In genomic region chr1:72577481-72577922, GRCm38 (mm10) we compare ENCODE assay signal across 10 mouse cellular contexts. TPM values are rescaled to one million over a fixed set of nuclear protein-coding genes. Genes with fewer than 3 reads are reported as not detected.
DNase-seq lines count a peak whose midpoint lies in the region; ATAC-seq and TF ChIP-seq lines count a peak whose summit lies in the region.
"Had no signal": no experiment of that assay in that cellular context is flagged by ENCODE, and none has a peak within 500 bp of the region (broad histone marks: within the 10 kb centered on the region; RNA-seq: fewer than 3 reads in every experiment).

No protein-coding gene starts in this region.

- no peak for ATAC-seq in heart, embryonic 16.5 days (replicated peaks; ENCODE audit: extremely low read depth, insufficient read depth, low FRiP score)
- peak; percentile 36; the same call in 1 of the 2 replicates for ATAC-seq in hindbrain, embryonic 12.5 days (ENCODE audit: low FRiP score)
- ATAC-seq in midbrain, postnatal 0 days (ENCODE audit: low FRiP score): no peak; the same call in 1 of the 2 replicates

- H3K4me2 ChIP-seq in heart, embryonic 16.5 days (ENCODE audit: low read depth, low read length): peak overlapping the region; percentile 30
- peak overlapping the region; percentile 40 for H3K4me2 ChIP-seq in hindbrain, embryonic 12.5 days (replicated peaks)
- H3K4me2 ChIP-seq in midbrain, postnatal 0 days (ENCODE audit: low read depth, low read length, poor library complexity, severe bottlenecking): peak overlapping the region; percentile 36

- no peaks in the 10 kb centered on the region for H3K36me3 ChIP-seq in heart, embryonic 16.5 days (ENCODE audit: control insufficient read depth, insufficient read depth)
- H3K36me3 ChIP-seq in hindbrain, embryonic 12.5 days: no peaks in the 10 kb centered on the region
- H3K36me3 ChIP-seq in midbrain, postnatal 0 days (ENCODE audit: insufficient read depth, low read length): no peaks in the 10 kb centered on the region

- no peak overlapping the region for H3K9ac ChIP-seq in heart, embryonic 16.5 days (ENCODE audit: low read length)
- H3K9ac ChIP-seq in hindbrain, embryonic 12.5 days: no peak overlapping the region
- H3K9ac ChIP-seq in midbrain, postnatal 0 days (replicated peaks; ENCODE audit: low read length, poor library complexity, severe bottlenecking): 0 out of 2 replicates have a peak overlapping the region, but pooled peaks have one; percentile 42

- H3K4me1 ChIP-seq in heart, embryonic 16.5 days (ENCODE audit: control insufficient read depth, insufficient read depth, low read length): peaks cover 1% of the 10 kb centered on the region
- H3K4me1 ChIP-seq in hindbrain, embryonic 12.5 days: peaks cover 21% of the 10 kb centered on the region
- H3K4me1 ChIP-seq in midbrain, postnatal 0 days (ENCODE audit: insufficient read depth, low read length): peaks cover 11% of the 10 kb centered on the region; the same call in 1 of the 2 replicates

- H3K9me3 ChIP-seq in heart, embryonic 16.5 days (replicated peaks; ENCODE audit: control insufficient read depth, low read length): no peaks in the 10 kb centered on the region
- no peaks in the 10 kb centered on the region for H3K9me3 ChIP-seq in hindbrain, embryonic 12.5 days (replicated peaks)
- H3K9me3 ChIP-seq in midbrain, postnatal 0 days (ENCODE audit: low read length): no peaks in the 10 kb centered on the region

- no peak overlapping the region for H3K27ac ChIP-seq in heart, embryonic 16.5 days (ENCODE audit: low read length)
- H3K27ac ChIP-seq in hindbrain, embryonic 12.5 days: peak overlapping the region; percentile 26
- H3K27ac ChIP-seq in midbrain, postnatal 0 days (ENCODE audit: low read depth, low read length): no peak overlapping the region

- WGBS in heart, embryonic 16.5 days: 15% methylated on average over 12 of the region's 12 CpGs
- WGBS in hindbrain, embryonic 12.5 days: 3% methylated on average over 12 of the region's 12 CpGs
- WGBS in midbrain, postnatal 0 days: 4% methylated on average over 12 of the region's 12 CpGs

- TF ChIP-seq CTCF in midbrain, postnatal 0 days (IDR thresholded peaks at IDR 0.05): no peak

- DNase-seq in heart, postnatal 10 days: no peak
- peak; percentile 57 for DNase-seq in embryo, embryonic 10.5 days (ENCODE audit: low spot score)
- DNase-seq in midbrain, postnatal 0 days (ENCODE audit: low spot score): peak; percentile 27
- DNase-seq in ovary, postnatal 10 days (ENCODE audit: low spot score): no peak
- DNase-seq in lung, postnatal 10 days: no peak
- DNase-seq in gastrocnemius, postnatal 14 days: no peak
- DNase-seq: lung, postnatal 36 days had no signal

- H3K27me3 ChIP-seq in heart, embryonic 16.5 days (ENCODE audit: control insufficient read depth, insufficient read depth, low read length): peaks cover 5% of the 10 kb centered on the region; the same call in 1 of the 2 replicates
- H3K27me3 ChIP-seq in hindbrain, embryonic 12.5 days: peaks cover 5% of the 10 kb centered on the region; the same call in 1 of the 2 replicates
- no peaks in the 10 kb centered on the region for H3K27me3 ChIP-seq in midbrain, postnatal 0 days (ENCODE audit: insufficient read depth, low read length)

- intact Hi-C loops in heart, postnatal 10 days (cut with DNase I): no loop called here
- intact Hi-C loops in gastrocnemius, postnatal 14 days (cut with DNase I; ENCODE audit: low total_unique reads): no loop called here

- no peak overlapping the region for H3K4me3 ChIP-seq in heart, embryonic 16.5 days (ENCODE audit: low read length)
- H3K4me3 ChIP-seq in hindbrain, embryonic 12.5 days: no peak overlapping the region
- H3K4me3 ChIP-seq in midbrain, postnatal 0 days (ENCODE audit: low read depth, low read length): no peak overlapping the region
- H3K4me3 ChIP-seq: erythroblast, embryonic 14.5 days had no signal

RNA-seq across cellular contexts. Expression of gene Smarcal1, which starts 5.5 kb away (rescaled TPM):
- 20.0 and 20.5 TPM in 2 replicates for polyA plus RNA-seq in heart, embryonic 16.5 days (2015; fragmentation: Nextera tagmentation; extraction: Ambion mirVana)
- total RNA-seq in heart, postnatal 10 days (2021): 10 to 100 TPM; 29.5 to 37.5 TPM
- polyA plus RNA-seq in hindbrain, embryonic 12.5 days (2016; fragmentation: Nextera tagmentation; extraction: Ambion mirVana): 31.2 and 34.5 TPM in 2 replicates
- 42.5 and 49.5 TPM in 2 replicates for total RNA-seq in midbrain, postnatal 0 days (2014; rRNA removed)
- 21.6 and 21.8 TPM in 2 replicates for polyA plus RNA-seq in midbrain, postnatal 0 days (2015; fragmentation: Nextera tagmentation; extraction: Ambion mirVana)
- total RNA-seq in gastrocnemius, postnatal 14 days (2021): 10 to 100 TPM; 16.7 TPM

RNA-seq across cellular contexts. Expression of gene March4, which starts 40.8 kb away (rescaled TPM):
- polyA plus RNA-seq in heart, embryonic 16.5 days (2015; fragmentation: Nextera tagmentation; extraction: Ambion mirVana): not detected in 2 replicates
- total RNA-seq in heart, postnatal 10 days (2021): not detected
- 2.9 and 4.3 TPM in 2 replicates for polyA plus RNA-seq in hindbrain, embryonic 12.5 days (2016; fragmentation: Nextera tagmentation; extraction: Ambion mirVana)
- total RNA-seq in midbrain, postnatal 0 days (2014; rRNA removed): 35.0 and 36.4 TPM in 2 replicates
- polyA plus RNA-seq in midbrain, postnatal 0 days (2015; fragmentation: Nextera tagmentation; extraction: Ambion mirVana): 6.3 and 8.0 TPM in 2 replicates
- total RNA-seq in gastrocnemius, postnatal 14 days (2021): under 1 TPM; 0.04 to 0.16 TPM
- polyA plus RNA-seq: erythroblast, embryonic 14.5 days had no signal

Comparison
In these comparisons a context has a peak if more than half of its experiments do, and no peak if none do; other contexts are left out.
1. DNase-seq: peak in embryo, embryonic 10.5 days (single experiment) and midbrain, postnatal 0 days (single experiment); none in heart, postnatal 10 days (0 of 2), ovary, postnatal 10 days (single experiment), lung, postnatal 10 days (single experiment) and gastrocnemius, postnatal 14 days (single experiment).
2. RNA of gene March4, which starts 40.8 kb away (total RNA-seq): 35.0 to 36.4 TPM in midbrain, postnatal 0 days; 0.04 to 0.16 TPM in gastrocnemius, postnatal 14 days and not detected in heart, postnatal 10 days; every median in the first group is over 10 times any median in the second.
3. Peak in every context shown above with its lines, with median percentiles within 50 percentile points of each other: H3K4me2 ChIP-seq.